Mouse (Mus musculus): Measurements from ENCODE around the gene Lrrn2.
A peak's percentile ranks its signal among the peaks of the same experiment; 100 is the strongest.
"Not testable (repeated sequence)": the region's sequence is repeated elsewhere in the genome, so short reads cannot be mapped to it uniquely, and the experiment has no call there.

Gene Lrrn2

GRCm38 (mm10) chr1:132934856-132935255, 54.8 kb downstream of the Lrrn2 start:
- DNase-seq: no peak

GRCm38 (mm10) chr1:132937296-132938030, 57.4 kb downstream of the Lrrn2 start:
- no peak for DNase-seq

GRCm38 (mm10) chr1:132938975-132939374, 58.9 kb downstream of the Lrrn2 start:
- no peak for DNase-seq

- no peak for DNase-seq
Observed at GRCm38 (mm10) chr1:132945826-132946225, 65.8 kb downstream of the Lrrn2 start.

- no peak for DNase-seq
Observed at GRCm38 (mm10) chr1:132947811-132948210, 67.7 kb downstream of the Lrrn2 start.

- no peak for DNase-seq
Observed at GRCm38 (mm10) chr1:132956809-132957208, 76.7 kb downstream of the Lrrn2 start.

GRCm38 (mm10) chr1:132961751-132962150, 81.7 kb downstream of the Lrrn2 start:
- DNase-seq: no peak

- no peak for DNase-seq
Observed at GRCm38 (mm10) chr1:132964106-132964505, 84.0 kb downstream of the Lrrn2 start.

- no peak for DNase-seq
Observed at GRCm38 (mm10) chr1:132964691-132965090, 84.6 kb downstream of the Lrrn2 start.

GRCm38 (mm10) chr1:132968659-132969058, 88.6 kb downstream of the Lrrn2 start:
- peak; percentile 65 for DNase-seq

- DNase-seq: no peak
Observed at GRCm38 (mm10) chr1:132977402-132977801, 97.3 kb downstream of the Lrrn2 start.

- no peak for DNase-seq
Observed at GRCm38 (mm10) chr1:132981232-132981631, 101.2 kb downstream of the Lrrn2 start.

GRCm38 (mm10) chr1:132982728-132983127, 102.7 kb downstream of the Lrrn2 start:
- DNase-seq: peak; percentile 50

GRCm38 (mm10) chr1:132988556-132989459, 108.7 kb downstream of the Lrrn2 start:
- not testable (repeated sequence) for DNase-seq
